Mouse (Mus musculus) stomach, postnatal 0 days (tissue): ENCODE measurements around the gene Zfp622. TPM values are rescaled to one million over a fixed set of nuclear protein-coding genes. Genes with fewer than 3 reads are reported as not detected.

ENCODE experiments used
- ATAC-seq: fragments of 200-750 bp; cut with Nextera tagmentation; 2 replicates; pipeline ENCODE4 v1.8.0; 2017; ENCODE audit not compliant: low FRiP score, low TSS enrichment
- DNase-seq: peaks from one replicate; pipeline ENCODE4 v3.0.0-alpha.2; 2016; ENCODE audit warnings: low spot score
- H3K27ac ChIP-seq: fragments of 300-500 bp; sonication (generic); replicated peaks from 2 replicates; pipeline ENCODE4 v1.5.1; 2014; ENCODE audit warnings: mild to moderate bottlenecking, control low read depth
- H3K27me3 ChIP-seq: fragments of 300-500 bp; sonication (generic); 2 replicates; pipeline ENCODE4 v1.6.1; 2014; ENCODE audit warnings: low read length; ENCODE audit not compliant: control insufficient read depth, insufficient read depth
- H3K36me3 ChIP-seq: fragments of 300-500 bp; sonication (generic); 2 replicates; pipeline ENCODE4 v1.6.1; 2014; ENCODE audit warnings: low read length, mixed read lengths; ENCODE audit not compliant: control insufficient read depth, insufficient read depth
- H3K4me1 ChIP-seq: fragments of 300-500 bp; sonication (generic); replicated peaks from 2 replicates; pipeline ENCODE4 v1.6.1; 2014; ENCODE audit warnings: antibody characterized with exemption; ENCODE audit not compliant: control insufficient read depth, insufficient read depth
- H3K4me2 ChIP-seq: fragments of 300-500 bp; sonication (generic); replicated peaks from 2 replicates; pipeline ENCODE4 v1.6.1; 2014; ENCODE audit warnings: low read depth, mild to moderate bottlenecking, control low read depth, moderate library complexity
- H3K4me3 ChIP-seq: fragments of 300-500 bp; sonication (generic); 2 replicates; pipeline ENCODE4 v1.5.1; 2014; ENCODE audit warnings: low read depth, low read length, control low read depth
- H3K9ac ChIP-seq: fragments of 300-500 bp; sonication (generic); 2 replicates; pipeline ENCODE4 v1.6.1; 2014; ENCODE audit warnings: mild to moderate bottlenecking, low read length, control low read depth, mixed read lengths
- H3K9me3 ChIP-seq: fragments of 300-500 bp; sonication (generic); 2 replicates; pipeline ENCODE4 v1.6.1; 2016; ENCODE audit warnings: low read length; ENCODE audit not compliant: control insufficient read depth
- CTCF ChIP-seq: IDR thresholded peaks from 2 replicates; pipeline ENCODE4 v1.5.1; 2016; ENCODE audit warnings: antibody characterized with exemption, low read depth, mild to moderate bottlenecking, moderate library complexity
- EP300 ChIP-seq: optimal IDR thresholded peaks from 2 replicates; pipeline ENCODE3; 2016; ENCODE audit warnings: antibody characterized with exemption
- WGBS: fragments of 180-500 bp; shearing (Covaris S2); extraction: QIAGEN DNeasy Blood & Tissue Kit; methylation state at CpG from one replicate; pipeline ENCODE4 v1.1.7; 2014; 5-methylcytosine and 5-hydroxymethylcytosine counted together
- microRNA-seq: library from miRNA; unstranded; fragments of <30 nt; microRNA quantifications from one replicate; pipeline ENCODE4, GENCODE M21; 2016
- polyA plus RNA-seq: library from polyadenylated mRNA; unstranded; fragments of >200 nt; fragmentation: Nextera tagmentation; extraction: Ambion mirVana; gene quantifications from 2 replicates; pipeline ENCODE4 v1.2.1, GENCODE M21; 2015

The Zfp622 gene
- polyA plus RNA-seq, 1 experiment from 2014 or later = 20.1 TPM

DNA sequence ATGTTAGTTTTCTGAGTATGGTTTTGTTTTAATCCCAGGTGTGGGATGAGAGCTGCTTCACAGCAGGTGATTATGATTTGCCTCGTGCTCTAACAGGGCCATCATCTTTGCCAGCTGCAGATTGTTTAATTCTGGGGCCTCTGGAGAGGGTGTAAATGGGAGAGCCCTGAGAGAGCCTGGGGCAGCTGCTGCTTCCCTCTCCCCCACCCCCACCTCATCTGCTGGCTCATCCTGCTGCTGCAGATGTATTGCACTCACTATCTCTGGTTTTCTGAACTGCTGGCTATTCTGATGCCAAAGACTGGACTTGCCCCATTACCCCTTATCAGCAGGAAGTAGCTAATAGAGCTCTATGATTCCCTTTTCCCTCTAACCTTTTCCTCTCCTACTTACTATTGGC, 56.4 kb downstream of the Zfp622 start:
- no peak overlapping the region for H3K4me2 ChIP-seq
- no peak for TF ChIP-seq CTCF
- TF ChIP-seq EP300 = no peak
- no peaks in the 10 kb centered on the region for H3K4me1 ChIP-seq
- H3K9ac ChIP-seq = no peak overlapping the region
- H3K36me3 ChIP-seq = no peaks in the 10 kb centered on the region
- no peak overlapping the region for H3K4me3 ChIP-seq
- ATAC-seq = no peak
- no peaks in the 10 kb centered on the region for H3K9me3 ChIP-seq
- H3K27ac ChIP-seq = no peak overlapping the region
- no peaks in the 10 kb centered on the region; the same call in 1 of the 2 replicates for H3K27me3 ChIP-seq
- no peak for DNase-seq
- 25% methylated on average over 1 of the region's 1 CpGs for WGBS

DNA sequence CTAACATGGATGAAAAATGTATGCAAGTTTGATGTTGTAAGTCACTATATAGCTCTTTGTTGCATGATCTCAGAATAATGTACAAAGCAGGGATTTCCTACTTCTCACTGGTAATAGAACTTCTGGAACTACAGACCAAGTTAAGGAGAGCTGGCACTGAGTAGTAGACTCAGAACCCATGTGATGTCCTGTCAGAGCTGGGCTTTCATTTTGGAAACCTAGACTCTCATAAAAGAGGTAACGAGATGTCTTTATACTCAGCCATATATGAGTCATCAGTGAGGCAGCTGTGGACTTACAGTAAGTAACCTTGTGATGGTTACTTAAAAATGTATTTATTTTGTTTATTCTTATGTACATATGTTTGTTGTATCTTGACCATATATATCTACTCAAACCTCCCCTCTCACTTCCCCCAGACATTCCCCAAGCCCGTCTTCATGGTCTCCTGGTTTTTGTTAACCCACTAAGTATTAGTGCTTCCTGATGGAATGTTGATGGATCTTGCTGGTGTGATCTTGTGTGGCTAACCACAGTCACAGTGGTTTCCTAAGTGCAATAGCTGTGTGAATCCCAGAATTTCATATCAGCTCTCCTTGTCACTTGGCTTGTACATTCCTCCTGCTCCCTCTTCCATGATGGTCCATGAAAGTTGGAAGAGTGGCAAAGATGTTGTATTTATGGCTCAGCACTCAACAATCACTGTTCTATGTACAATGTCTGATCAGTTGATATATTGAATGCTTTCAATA, 57.2 kb downstream of the Zfp622 start:
- no peaks in the 10 kb centered on the region; the same call in 1 of the 2 replicates for H3K27me3 ChIP-seq
- no peak overlapping the region for H3K9ac ChIP-seq
- no peaks in the 10 kb centered on the region for H3K9me3 ChIP-seq
- H3K36me3 ChIP-seq = no peaks in the 10 kb centered on the region
- TF ChIP-seq EP300 (no peak), CTCF (no peak)
- DNase-seq (no peak), ATAC-seq (no peak)
- no peaks in the 10 kb centered on the region for H3K4me1 ChIP-seq
- 72% methylated on average over 2 of the region's 2 CpGs for WGBS
- no peak overlapping the region for H3K4me3 ChIP-seq
- H3K27ac ChIP-seq = no peak overlapping the region
- no peak overlapping the region for H3K4me2 ChIP-seq

Small RNA genes lying within 50 kb of the gene (microRNA-seq; reads per million reads assigned to microRNA genes)
- not detected for gene Mir7212

Other genes with a start within 250 kb of the Zfp622 start
- gene Retreg1, start 141.2 kb upstream of the Zfp622 start, polyA plus RNA-seq = 32.8 and 33.6 TPM in 2 replicates